Comparison of ENCODE assay signal across 22 mouse cellular contexts in genomic region chr11:36674141-36674540, GRCm38 (mm10).
DNase-seq lines count a peak whose midpoint lies in the region; ATAC-seq lines count a peak whose summit lies in the region.
"Had no signal": no experiment of that assay in that cellular context is flagged by ENCODE, and none has a peak within 500 bp of the region (broad histone marks: within the 10 kb centered on the region; RNA-seq: fewer than 3 reads in every experiment).

No protein-coding gene starts in this region.

- no peak for ATAC-seq in midbrain, embryonic 11.5 days (ENCODE audit: low FRiP score)
- no peak for ATAC-seq in hindbrain, embryonic 13.5 days (ENCODE audit: low FRiP score)
- ATAC-seq in midbrain, embryonic 12.5 days (ENCODE audit: low FRiP score, low read depth) = no peak
- ATAC-seq in neural tube, embryonic 14.5 days (ENCODE audit: low read depth) = no peak
- ATAC-seq: intestine, postnatal 0 days had no signal

- DNase-seq in midbrain, embryonic 11.5 days (ENCODE audit: low spot score, missing footprints) = peak; percentile 85
- DNase-seq in midbrain, embryonic 10.5 days (ENCODE audit: low spot score) = no peak
- no peak for DNase-seq in frontal cortex, postnatal 25 days (ENCODE audit: low spot score in 2 of 2)
- DNase-seq in adrenal gland, postnatal 4 days (ENCODE audit: low spot score in 2 of 2) = no peak
- DNase-seq in adrenal gland, postnatal 10 days = no peak
- DNase-seq: adrenal gland, adult 8-10 months; cerebellum, adult 9-10 months; gastrocnemius, postnatal 10 days; heart, postnatal 4 days; kidney, postnatal 4 days; liver; lung, postnatal 4 days had no signal

- no peak overlapping the region for H3K4me3 ChIP-seq in midbrain, embryonic 11.5 days (ENCODE audit: low read depth, low read length)
- H3K4me3 ChIP-seq in midbrain, embryonic 10.5 days = no peak overlapping the region
- H3K4me3 ChIP-seq in hindbrain, embryonic 13.5 days = peak overlapping the region; percentile 19; the same call in 1 of the 2 replicates
- no peak overlapping the region for H3K4me3 ChIP-seq in midbrain, embryonic 12.5 days
- no peak overlapping the region for H3K4me3 ChIP-seq in neural tube, embryonic 14.5 days (ENCODE audit: low read depth, low read length)
- H3K4me3 ChIP-seq: heart, embryonic 10.5 days; kidney, embryonic 15.5 days; limb, embryonic 10.5 days; liver, embryonic 15.5 days; lung, embryonic 15.5 days; myocyte had no signal

- no peak overlapping the region for H3K9ac ChIP-seq in midbrain, embryonic 11.5 days (ENCODE audit: low read length)
- H3K9ac ChIP-seq in hindbrain, embryonic 13.5 days = no peak overlapping the region
- no peak overlapping the region for H3K9ac ChIP-seq in midbrain, embryonic 12.5 days (replicated peaks)
- H3K9ac ChIP-seq in neural tube, embryonic 14.5 days (replicated peaks; ENCODE audit: low read depth, low read length) = no peak overlapping the region
- H3K9ac ChIP-seq: kidney, embryonic 15.5 days; liver, embryonic 15.5 days; lung, embryonic 15.5 days had no signal

- WGBS in midbrain, embryonic 11.5 days = 57% methylated on average over 5 of the region's 5 CpGs
- WGBS in midbrain, embryonic 10.5 days = 63% methylated on average over 5 of the region's 5 CpGs
- WGBS in hindbrain, embryonic 13.5 days = 29% methylated on average over 5 of the region's 5 CpGs
- 40% methylated on average over 5 of the region's 5 CpGs for WGBS in midbrain, embryonic 12.5 days
- WGBS in neural tube, embryonic 14.5 days = 48% methylated on average over 5 of the region's 5 CpGs

- H3K27ac ChIP-seq in midbrain, embryonic 11.5 days (ENCODE audit: low read depth, low read length) = no peak overlapping the region
- H3K27ac ChIP-seq in midbrain, embryonic 10.5 days (replicated peaks) = no peak overlapping the region
- peak overlapping the region; percentile 55; the same call in 1 of the 2 replicates for H3K27ac ChIP-seq in hindbrain, embryonic 13.5 days
- H3K27ac ChIP-seq in midbrain, embryonic 12.5 days (replicated peaks) = no peak overlapping the region
- no peak overlapping the region for H3K27ac ChIP-seq in neural tube, embryonic 14.5 days (ENCODE audit: low read depth, low read length)
- H3K27ac ChIP-seq: heart, embryonic 10.5 days; kidney, embryonic 15.5 days; limb, embryonic 10.5 days; liver, embryonic 15.5 days; lung, embryonic 15.5 days had no signal

- H3K36me3 ChIP-seq in midbrain, embryonic 11.5 days (ENCODE audit: control insufficient read depth, insufficient read depth, low read length) = no peaks in the 10 kb centered on the region
- H3K36me3 ChIP-seq in midbrain, embryonic 10.5 days = no peaks in the 10 kb centered on the region
- H3K36me3 ChIP-seq in hindbrain, embryonic 13.5 days = no peaks in the 10 kb centered on the region
- H3K36me3 ChIP-seq in midbrain, embryonic 12.5 days = no peaks in the 10 kb centered on the region
- H3K36me3 ChIP-seq in neural tube, embryonic 14.5 days (ENCODE audit: control insufficient read depth, insufficient read depth, low read length) = no peaks in the 10 kb centered on the region
- H3K36me3 ChIP-seq: heart, embryonic 10.5 days; kidney, embryonic 15.5 days; limb, embryonic 10.5 days; liver, embryonic 15.5 days; lung, embryonic 15.5 days had no signal

- H3K27me3 ChIP-seq in midbrain, embryonic 11.5 days (ENCODE audit: control insufficient read depth, insufficient read depth, low read length) = no peaks in the 10 kb centered on the region
- no peaks in the 10 kb centered on the region for H3K27me3 ChIP-seq in midbrain, embryonic 10.5 days (ENCODE audit: low read depth, poor library complexity, severe bottlenecking)
- no peaks in the 10 kb centered on the region for H3K27me3 ChIP-seq in hindbrain, embryonic 13.5 days
- no peaks in the 10 kb centered on the region for H3K27me3 ChIP-seq in midbrain, embryonic 12.5 days
- H3K27me3 ChIP-seq in neural tube, embryonic 14.5 days (ENCODE audit: control insufficient read depth, insufficient read depth, low read length) = no peaks in the 10 kb centered on the region

- no peaks in the 10 kb centered on the region for H3K9me3 ChIP-seq in midbrain, embryonic 11.5 days (ENCODE audit: control insufficient read depth, low read length)
- no peaks in the 10 kb centered on the region for H3K9me3 ChIP-seq in midbrain, embryonic 10.5 days (replicated peaks)
- H3K9me3 ChIP-seq in hindbrain, embryonic 13.5 days = no peaks in the 10 kb centered on the region
- H3K9me3 ChIP-seq in midbrain, embryonic 12.5 days = no peaks in the 10 kb centered on the region
- H3K9me3 ChIP-seq in neural tube, embryonic 14.5 days (ENCODE audit: control insufficient read depth, low read length) = no peaks in the 10 kb centered on the region
- H3K9me3 ChIP-seq: heart, embryonic 10.5 days; kidney, embryonic 15.5 days; limb, embryonic 10.5 days; liver, embryonic 15.5 days; lung, embryonic 15.5 days had no signal

- H3K4me1 ChIP-seq in midbrain, embryonic 11.5 days (ENCODE audit: control insufficient read depth, insufficient read depth, low read length) = peaks cover 15% of the 10 kb centered on the region
- H3K4me1 ChIP-seq in midbrain, embryonic 10.5 days = peaks cover 54% of the 10 kb centered on the region
- H3K4me1 ChIP-seq in hindbrain, embryonic 13.5 days (replicated peaks) = peaks cover 37% of the 10 kb centered on the region
- peaks cover 30% of the 10 kb centered on the region for H3K4me1 ChIP-seq in midbrain, embryonic 12.5 days
- peaks cover 17% of the 10 kb centered on the region; the same call in 1 of the 2 replicates for H3K4me1 ChIP-seq in neural tube, embryonic 14.5 days (ENCODE audit: control insufficient read depth, insufficient read depth, low read length)
- H3K4me1 ChIP-seq: limb, embryonic 10.5 days; liver, embryonic 15.5 days; lung, embryonic 15.5 days had no signal

- 0 out of 2 replicates have a peak overlapping the region, but pooled peaks have one; percentile 8 for H3K4me2 ChIP-seq in midbrain, embryonic 11.5 days
- H3K4me2 ChIP-seq in hindbrain, embryonic 13.5 days = peak overlapping the region; percentile 76
- H3K4me2 ChIP-seq in midbrain, embryonic 12.5 days (replicated peaks) = peak overlapping the region; percentile 18
- H3K4me2 ChIP-seq in neural tube, embryonic 14.5 days (ENCODE audit: low read depth, low read length) = peak overlapping the region; percentile 27; the same call in 1 of the 2 replicates
- H3K4me2 ChIP-seq: kidney, embryonic 15.5 days; liver, embryonic 15.5 days; lung, embryonic 15.5 days had no signal

Comparison
In these comparisons a context has a peak if more than half of its experiments do, and no peak if none do; other contexts are left out.
1. H3K4me2 ChIP-seq: peak in every context shown above with its lines; median percentile 76 in hindbrain, embryonic 13.5 days; 27 in neural tube, embryonic 14.5 days; 18 in midbrain, embryonic 12.5 days; 8 in midbrain, embryonic 11.5 days.